Mouse (Mus musculus) lung, postnatal 0 days (tissue): ENCODE measurements around the gene Retreg1. TPM values are rescaled to one million over a fixed set of nuclear protein-coding genes. Genes with fewer than 3 reads are reported as not detected.
A peak's percentile ranks its signal among the peaks of the same experiment; 100 is the strongest.

Experiments
- ATAC-seq: fragments of 200-750 bp; cut with Nextera tagmentation; 2 replicates; pipeline ENCODE4 v1.8.0; 2017; ENCODE audit warnings: moderate library complexity
- DNase-seq: peaks from one replicate; pipeline ENCODE4 v3.0.0-alpha.2; 2016; ENCODE audit warnings: low spot score
- H3K27ac ChIP-seq: fragments of 300-500 bp; sonication (generic); 2 replicates; pipeline ENCODE4 v1.5.1; 2014; ENCODE audit warnings: antibody characterized with exemption, mild to moderate bottlenecking, low read length, mixed read lengths
- H3K27me3 ChIP-seq: fragments of 300-500 bp; sonication (generic); replicated peaks from 2 replicates; pipeline ENCODE4 v1.6.1; 2014; ENCODE audit warnings: low read length, mixed read lengths; ENCODE audit not compliant: insufficient read depth
- H3K36me3 ChIP-seq: fragments of 300-500 bp; sonication (generic); 2 replicates; pipeline ENCODE4 v1.6.1; 2014; ENCODE audit warnings: low read length, mixed read lengths; ENCODE audit not compliant: insufficient read depth
- H3K4me1 ChIP-seq: fragments of 300-500 bp; sonication (generic); 2 replicates; pipeline ENCODE4 v1.6.1; 2014; ENCODE audit warnings: antibody characterized with exemption, low read depth, low read length, mixed read lengths; ENCODE audit not compliant: insufficient read depth
- H3K4me2 ChIP-seq: fragments of 300-500 bp; sonication (generic); replicated peaks from 2 replicates; pipeline ENCODE4 v1.6.1; 2014; ENCODE audit warnings: low read depth, mild to moderate bottlenecking, low read length, moderate library complexity, mixed read lengths
- H3K4me3 ChIP-seq: fragments of 300-500 bp; sonication (generic); 2 replicates; pipeline ENCODE4 v1.5.1; 2014; ENCODE audit warnings: low read depth, low read length
- H3K9ac ChIP-seq: fragments of 300-500 bp; sonication (generic); replicated peaks from 2 replicates; pipeline ENCODE4 v1.6.1; 2014; ENCODE audit warnings: low read depth, mild to moderate bottlenecking
- H3K9me3 ChIP-seq: fragments of 300-500 bp; sonication (generic); 2 replicates; pipeline ENCODE4 v1.6.1; 2016; ENCODE audit warnings: low read length, mixed read lengths
- CTCF ChIP-seq: IDR thresholded peaks from 2 replicates; pipeline ENCODE4 v1.5.1; 2016; ENCODE audit warnings: antibody characterized with exemption, mild to moderate bottlenecking
- EP300 ChIP-seq: IDR thresholded peaks from 2 replicates; pipeline ENCODE4 v1.6.1; 2016; ENCODE audit warnings: antibody characterized with exemption, mild to moderate bottlenecking, control low read depth
- WGBS: fragments of 180-500 bp; shearing (Covaris S2); extraction: QIAGEN DNeasy Blood & Tissue Kit; methylation state at CpG from one replicate; pipeline ENCODE4 v1.1.7; 2014; 5-methylcytosine and 5-hydroxymethylcytosine counted together
- polyA plus RNA-seq: library from polyadenylated mRNA; unstranded; fragments of >200 nt; fragmentation: Nextera tagmentation; extraction: Ambion mirVana; gene quantifications from 2 replicates; pipeline ENCODE4 v1.2.1, GENCODE M21; 2015

The Retreg1 gene
- polyA plus RNA-seq, 1 experiment from 2014 or later = 36.2 TPM

- no peak overlapping the region for H3K9ac ChIP-seq
- 67% methylated on average over 4 of the region's 4 CpGs for WGBS
Measured at GRCm38 (mm10) chr15:25914160-25914559, 71.2 kb downstream of the Retreg1 start.

GRCm38 (mm10) chr15:25915013-25915412, 72.0 kb downstream of the Retreg1 start:
- Histone ChIP-seq H3K27ac (peak overlapping the region; percentile 43), H3K9ac (no peak overlapping the region), H3K4me2 (no peak overlapping the region), H3K36me3 (no peaks in the 10 kb centered on the region), H3K27me3 (no peaks in the 10 kb centered on the region), H3K4me1 (no peaks in the 10 kb centered on the region), H3K4me3 (no peak overlapping the region), H3K9me3 (no peaks in the 10 kb centered on the region)
- 21% methylated on average over 10 of the region's 10 CpGs for WGBS
- TF ChIP-seq EP300 = peak; percentile 97
- no peak for TF ChIP-seq CTCF
- ATAC-seq (peak; percentile 92), DNase-seq (peak; percentile 94)

More at GRCm38 (mm10) chr15:25914160-25914559, 71.2 kb downstream of the Retreg1 start:
- DNase-seq (no peak), ATAC-seq (no peak)
- H3K36me3 ChIP-seq = no peaks in the 10 kb centered on the region
- no peaks in the 10 kb centered on the region for H3K9me3 ChIP-seq
- TF ChIP-seq EP300 = no peak
- no peak for TF ChIP-seq CTCF
- H3K4me3 ChIP-seq = no peak overlapping the region
- H3K27ac ChIP-seq = no peak overlapping the region
- no peaks in the 10 kb centered on the region for H3K27me3 ChIP-seq
- H3K4me2 ChIP-seq = no peak overlapping the region
- no peaks in the 10 kb centered on the region for H3K4me1 ChIP-seq

GRCm38 (mm10) chr15:25915574-25916205, 72.7 kb downstream of the Retreg1 start:
- H3K27ac ChIP-seq = peak overlapping the region; percentile 43
- no peak overlapping the region for H3K9ac ChIP-seq
- H3K4me3 ChIP-seq = no peak overlapping the region
- H3K4me2 ChIP-seq = no peak overlapping the region
- no peaks in the 10 kb centered on the region for H3K4me1 ChIP-seq
- H3K27me3 ChIP-seq = no peaks in the 10 kb centered on the region
- TF ChIP-seq CTCF = no peak
- no peak for TF ChIP-seq EP300
- no peak for DNase-seq
- H3K9me3 ChIP-seq = no peaks in the 10 kb centered on the region
- 68% methylated on average over 11 of the region's 11 CpGs for WGBS
- no peaks in the 10 kb centered on the region for H3K36me3 ChIP-seq
- ATAC-seq = 0 out of 2 replicates have a peak, but pooled peaks have one; percentile 5

- Histone ChIP-seq H3K27ac (peak overlapping the region; percentile 43; the same call in 1 of the 2 replicates), H3K9ac (no peak overlapping the region), H3K4me2 (no peak overlapping the region), H3K4me3 (no peak overlapping the region), H3K36me3 (no peaks in the 10 kb centered on the region), H3K9me3 (no peaks in the 10 kb centered on the region), H3K27me3 (no peaks in the 10 kb centered on the region), H3K4me1 (no peaks in the 10 kb centered on the region)
- WGBS = 86% methylated on average over 2 of the region's 2 CpGs
- ATAC-seq = 0 out of 2 replicates have a peak, but pooled peaks have one; percentile 5
- no peak for TF ChIP-seq EP300
- no peak for TF ChIP-seq CTCF
- no peak for DNase-seq
Measured at GRCm38 (mm10) chr15:25916252-25916651, 73.3 kb downstream of the Retreg1 start.

GRCm38 (mm10) chr15:25918641-25919040, 75.7 kb downstream of the Retreg1 start:
- no peaks in the 10 kb centered on the region for H3K36me3 ChIP-seq
- no peak overlapping the region for H3K27ac ChIP-seq
- whole genome bisulfite sequencing = 62% methylated on average over 7 of the region's 7 CpGs

GRCm38 (mm10) chr15:25919995-25920394, 77.0 kb downstream of the Retreg1 start:
- Histone ChIP-seq H3K27me3 (no peaks in the 10 kb centered on the region), H3K4me2 (no peak overlapping the region), H3K4me1 (no peaks in the 10 kb centered on the region), H3K36me3 (no peaks in the 10 kb centered on the region), H3K27ac (no peak overlapping the region), H3K9ac (no peak overlapping the region), H3K9me3 (no peaks in the 10 kb centered on the region), H3K4me3 (no peak overlapping the region)
- DNase-seq (no peak), ATAC-seq (no peak)
- WGBS = 60% methylated on average over 4 of the region's 4 CpGs
- TF ChIP-seq EP300 = no peak

More at GRCm38 (mm10) chr15:25918641-25919040, 75.7 kb downstream of the Retreg1 start:
- Histone ChIP-seq H3K4me2 (no peak overlapping the region), H3K9ac (no peak overlapping the region), H3K27me3 (no peaks in the 10 kb centered on the region), H3K4me3 (no peak overlapping the region), H3K4me1 (no peaks in the 10 kb centered on the region), H3K9me3 (no peaks in the 10 kb centered on the region)
- ATAC-seq (no peak), DNase-seq (no peak)
- TF ChIP-seq CTCF (no peak), EP300 (no peak)

GRCm38 (mm10) chr15:25920886-25921285, 77.9 kb downstream of the Retreg1 start:
- WGBS = 66% methylated on average over 6 of the region's 6 CpGs
- TF ChIP-seq CTCF = no peak
- TF ChIP-seq EP300 = no peak
- Histone ChIP-seq H3K27me3 (no peaks in the 10 kb centered on the region), H3K9me3 (no peaks in the 10 kb centered on the region), H3K4me2 (no peak overlapping the region), H3K27ac (no peak overlapping the region), H3K36me3 (no peaks in the 10 kb centered on the region), H3K4me3 (no peak overlapping the region), H3K4me1 (no peaks in the 10 kb centered on the region), H3K9ac (no peak overlapping the region)
- ATAC-seq (no peak), DNase-seq (no peak)
